Mouse (Mus musculus): ENCODE data around the gene Tspan18. TPM values are rescaled to one million over a fixed set of nuclear protein-coding genes. Genes with fewer than 3 reads are reported as not detected.
A peak's percentile ranks its signal among the peaks of the same experiment; 100 is the strongest.

Tspan18 gene
- polyA plus RNA-seq, 1 experiment = 10.6 TPM

GRCm38 (mm10) chr2:93199531-93199974 lies 134.8 kb downstream of the Tspan18 start:
- TF ChIP-seq POLR2A (IDR thresholded peaks at IDR 0.05; ENCODE audit: low read depth, low read length) (no peak), CTCF (IDR thresholded peaks at IDR 0.05; ENCODE audit: extremely low read depth, insufficient read depth, insufficient read length, insufficient replicate concordance) (peak; percentile 93; the same call in 1 of the 2 replicates)
- H3K4me1 ChIP-seq (ENCODE audit: control insufficient read depth, insufficient read depth, insufficient read length) = peaks cover 21% of the 10 kb centered on the region; the same call in 1 of the 2 replicates
- WGBS = 58% methylated on average over 13 of the region's 13 CpGs
- H3K27ac ChIP-seq (ENCODE audit: insufficient read depth, low read length) = no peak overlapping the region
- peaks cover 18% of the 10 kb centered on the region for H3K36me3 ChIP-seq (ENCODE audit: control insufficient read depth, insufficient read depth, low read length)
- no peaks in the 10 kb centered on the region for H3K27me3 ChIP-seq (ENCODE audit: control insufficient read depth, insufficient read depth, low read length)
- no peak overlapping the region for H3K4me3 ChIP-seq (ENCODE audit: extremely low read depth, insufficient read depth, insufficient read length)
- DNase-seq (ENCODE audit: low read depth in 1 of 2, low spot score in 2 of 2) = peak in 1 of 2 experiments; percentile 61

DNA sequence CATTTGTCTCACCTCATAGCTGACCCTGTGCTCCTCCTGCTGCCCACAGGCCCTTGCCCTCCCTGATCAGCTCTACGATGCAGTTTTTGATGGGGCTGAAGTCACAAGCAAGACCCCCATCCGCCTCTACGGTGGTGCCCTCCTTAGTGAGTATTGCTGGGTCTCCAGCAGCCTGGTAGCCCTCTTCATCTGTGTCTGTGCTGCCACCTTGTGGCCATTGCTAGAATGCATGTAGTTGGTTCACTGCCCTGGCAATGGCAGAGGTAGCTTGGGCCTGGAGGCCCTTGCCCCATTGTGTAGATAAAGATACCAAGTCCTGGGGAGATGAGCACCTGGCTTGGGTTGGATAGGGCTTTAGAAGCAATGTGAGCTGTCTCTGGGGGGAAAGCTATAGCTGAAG lies 135.5 kb downstream of the Tspan18 start:
- WGBS = 16% methylated on average over 3 of the region's 3 CpGs
- no peak overlapping the region for H3K27ac ChIP-seq (ENCODE audit: insufficient read depth, low read length)
- DNase-seq (ENCODE audit: low read depth in 1 of 2, low spot score in 2 of 2) = peak; percentile 73 to 93
- TF ChIP-seq CTCF (IDR thresholded peaks at IDR 0.05; ENCODE audit: extremely low read depth, insufficient read depth, insufficient read length, insufficient replicate concordance) (peak; percentile 85; the same call in 1 of the 2 replicates), POLR2A (IDR thresholded peaks at IDR 0.05; ENCODE audit: low read depth, low read length) (no peak)
- no peak overlapping the region for H3K4me3 ChIP-seq (ENCODE audit: extremely low read depth, insufficient read depth, insufficient read length)
- no peaks in the 10 kb centered on the region for H3K27me3 ChIP-seq (ENCODE audit: control insufficient read depth, insufficient read depth, low read length)
- peaks cover 18% of the 10 kb centered on the region for H3K36me3 ChIP-seq (ENCODE audit: control insufficient read depth, insufficient read depth, low read length)
- peaks cover 28% of the 10 kb centered on the region for H3K4me1 ChIP-seq (ENCODE audit: control insufficient read depth, insufficient read depth, insufficient read length)

DNA sequence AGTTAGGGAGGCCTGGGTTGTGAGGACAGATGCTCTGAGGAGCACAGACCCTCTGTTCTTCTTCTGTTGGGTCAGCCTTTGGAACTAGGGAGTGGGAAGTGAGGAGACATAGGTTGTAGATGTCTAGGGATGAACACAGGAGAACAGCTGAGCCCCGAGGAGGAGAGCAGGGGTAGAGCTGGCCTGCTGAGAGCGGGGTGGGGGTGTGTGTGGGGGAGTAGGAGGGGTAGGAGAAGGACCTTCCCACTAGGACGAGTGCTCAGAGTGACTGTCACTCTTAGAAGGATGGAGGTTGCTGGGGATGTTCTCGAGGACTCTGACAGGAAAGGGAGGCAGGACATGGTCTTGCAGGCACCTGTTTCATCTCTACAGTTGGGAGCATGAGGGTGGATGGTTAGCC lies 140.5 kb downstream of the Tspan18 start:
- 34% methylated on average over 4 of the region's 4 CpGs for WGBS
- TF ChIP-seq CTCF (IDR thresholded peaks at IDR 0.05; ENCODE audit: extremely low read depth, insufficient read depth, insufficient read length, insufficient replicate concordance) = no peak
- TF ChIP-seq POLR2A (IDR thresholded peaks at IDR 0.05; ENCODE audit: low read depth, low read length) = no peak
- Histone ChIP-seq H3K36me3 (ENCODE audit: control insufficient read depth, insufficient read depth, low read length) (peaks cover 2% of the 10 kb centered on the region; the same call in 1 of the 2 replicates), H3K27me3 (ENCODE audit: control insufficient read depth, insufficient read depth, low read length) (no peaks in the 10 kb centered on the region), H3K4me1 (ENCODE audit: control insufficient read depth, insufficient read depth, insufficient read length) (peaks cover 58% of the 10 kb centered on the region), H3K4me3 (ENCODE audit: extremely low read depth, insufficient read depth, insufficient read length) (no peak overlapping the region), H3K27ac (ENCODE audit: insufficient read depth, low read length) (peak overlapping the region; percentile 43)
- DNase-seq (ENCODE audit: low read depth in 1 of 2, low spot score in 2 of 2) = no peak

DNA sequence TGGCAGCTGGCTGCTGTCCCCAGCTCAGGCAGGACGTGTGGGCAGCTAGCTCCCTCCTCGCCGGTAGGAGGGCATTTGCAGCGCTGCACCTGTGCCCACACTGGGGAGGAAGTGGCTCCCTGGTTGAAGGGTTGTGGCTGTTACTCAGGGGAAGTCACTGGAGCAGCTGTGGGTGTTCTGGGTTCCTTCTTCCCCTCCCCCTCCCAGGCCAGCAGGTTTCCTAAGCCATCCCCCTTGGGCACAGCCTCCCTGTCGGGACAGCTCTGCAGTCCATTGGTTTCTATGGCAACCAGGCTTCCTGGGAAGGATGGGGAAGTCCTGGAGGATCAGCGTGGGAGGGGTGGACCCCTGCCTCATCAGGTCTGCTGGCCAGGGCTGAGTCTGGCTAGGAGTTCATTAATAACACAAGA lies 141.6 kb downstream of the Tspan18 start:
- H3K4me3 ChIP-seq (ENCODE audit: extremely low read depth, insufficient read depth, insufficient read length) = peak overlapping the region; percentile 27; the same call in 1 of the 2 replicates
- peaks cover 55% of the 10 kb centered on the region for H3K4me1 ChIP-seq (ENCODE audit: control insufficient read depth, insufficient read depth, insufficient read length)
- WGBS = under 1% methylated on average over 6 of the region's 6 CpGs

GRCm38 (mm10) chr2:93192182-93192560 lies 142.1 kb downstream of the Tspan18 start:
- 3% methylated on average over 9 of the region's 9 CpGs for WGBS
- Histone ChIP-seq H3K27ac (ENCODE audit: insufficient read depth, low read length) (peak overlapping the region; percentile 85), H3K4me3 (ENCODE audit: extremely low read depth, insufficient read depth, insufficient read length) (peak overlapping the region; percentile 22; the same call in 1 of the 2 replicates), H3K27me3 (ENCODE audit: control insufficient read depth, insufficient read depth, low read length) (no peaks in the 10 kb centered on the region), H3K4me1 (ENCODE audit: control insufficient read depth, insufficient read depth, insufficient read length) (peaks cover 55% of the 10 kb centered on the region), H3K36me3 (ENCODE audit: control insufficient read depth, insufficient read depth, low read length) (no peaks in the 10 kb centered on the region)
- peak in 1 of 2 experiments; percentile 64 for DNase-seq (ENCODE audit: low read depth in 1 of 2, low spot score in 2 of 2)
- TF ChIP-seq POLR2A (IDR thresholded peaks at IDR 0.05; ENCODE audit: low read depth, low read length) (no peak), CTCF (IDR thresholded peaks at IDR 0.05; ENCODE audit: extremely low read depth, insufficient read depth, insufficient read length, insufficient replicate concordance) (no peak)

More for the DNA sequence above, 141.6 kb downstream of the Tspan18 start:
- TF ChIP-seq POLR2A (IDR thresholded peaks at IDR 0.05; ENCODE audit: low read depth, low read length) (no peak), CTCF (IDR thresholded peaks at IDR 0.05; ENCODE audit: extremely low read depth, insufficient read depth, insufficient read length, insufficient replicate concordance) (peak; percentile 30; the same call in 1 of the 2 replicates)
- no peaks in the 10 kb centered on the region for H3K27me3 ChIP-seq (ENCODE audit: control insufficient read depth, insufficient read depth, low read length)
- peak; percentile 79 to 90 for DNase-seq (ENCODE audit: low read depth in 1 of 2, low spot score in 2 of 2)
- H3K36me3 ChIP-seq (ENCODE audit: control insufficient read depth, insufficient read depth, low read length) = no peaks in the 10 kb centered on the region
- peak overlapping the region; percentile 85 for H3K27ac ChIP-seq (ENCODE audit: insufficient read depth, low read length)

- no peak for TF ChIP-seq CTCF (IDR thresholded peaks at IDR 0.05; ENCODE audit: extremely low read depth, insufficient read depth, insufficient read length, insufficient replicate concordance)
- TF ChIP-seq POLR2A (IDR thresholded peaks at IDR 0.05; ENCODE audit: low read depth, low read length) = no peak; the same call in 1 of the 2 replicates
- peaks cover 55% of the 10 kb centered on the region for H3K4me1 ChIP-seq (ENCODE audit: control insufficient read depth, insufficient read depth, insufficient read length)
- H3K27ac ChIP-seq (ENCODE audit: insufficient read depth, low read length) = peak overlapping the region; percentile 85
- H3K27me3 ChIP-seq (ENCODE audit: control insufficient read depth, insufficient read depth, low read length) = no peaks in the 10 kb centered on the region
- no peak for DNase-seq (ENCODE audit: low read depth in 1 of 2, low spot score in 2 of 2)
- H3K36me3 ChIP-seq (ENCODE audit: control insufficient read depth, insufficient read depth, low read length) = no peaks in the 10 kb centered on the region
- WGBS = 36% methylated on average over 14 of the region's 14 CpGs
- H3K4me3 ChIP-seq (ENCODE audit: extremely low read depth, insufficient read depth, insufficient read length) = peak overlapping the region; percentile 31; the same call in 1 of the 2 replicates
Measured at GRCm38 (mm10) chr2:93191488-93192181, 142.7 kb downstream of the Tspan18 start.
